9 mouse cellular contexts compared by ENCODE assay signal in the genomic region with DNA sequence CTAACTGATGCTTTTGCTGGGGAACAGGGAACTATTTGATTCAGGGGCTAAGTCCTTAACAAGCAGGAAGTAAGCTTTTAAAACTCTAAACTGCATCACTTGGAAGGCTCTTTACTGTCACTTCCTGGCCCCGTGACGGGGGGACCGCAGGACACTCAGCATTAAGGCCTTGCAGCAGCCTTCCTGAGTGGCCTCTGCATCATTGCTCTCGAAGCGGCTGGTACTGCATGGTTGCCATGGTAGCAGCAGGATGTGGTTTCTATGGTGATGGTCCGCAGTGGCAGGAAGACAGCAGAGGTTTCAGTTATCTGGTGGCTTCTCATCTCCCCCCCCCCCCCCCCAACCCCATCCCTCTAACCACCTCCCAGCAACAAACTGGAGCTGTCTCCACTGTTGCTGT.
A peak's percentile ranks its signal among the peaks of the same experiment; 100 is the strongest.
DNase-seq lines count a peak whose midpoint lies in the region; ATAC-seq and TF ChIP-seq lines count a peak whose summit lies in the region.
"Had no signal": no experiment of that assay in that cellular context is flagged by ENCODE, and none has a peak within 500 bp of the region (broad histone marks: within the 10 kb centered on the region; RNA-seq: fewer than 3 reads in every experiment).

No protein-coding gene starts in this region.

- intact Hi-C loops in gastrocnemius, adult 2 months (cut with DNase I), result no loop called here

- H3K27me3 ChIP-seq in embryonic facial prominence, embryonic 11.5 days (ENCODE audit: control insufficient read depth, insufficient read depth, low read length), result no peaks in the 10 kb centered on the region
- H3K27me3 ChIP-seq in intestine, embryonic 15.5 days (replicated peaks), result no peaks in the 10 kb centered on the region
- no peaks in the 10 kb centered on the region for H3K27me3 ChIP-seq in midbrain, embryonic 13.5 days
- no peaks in the 10 kb centered on the region for H3K27me3 ChIP-seq in heart, embryonic 12.5 days (replicated peaks)
- H3K27me3 ChIP-seq: heart, embryonic 15.5 days had no signal

- ATAC-seq in embryonic facial prominence, embryonic 11.5 days (replicated peaks; ENCODE audit: insufficient number of reproducible peaks, low FRiP score, low TSS enrichment, low read depth), result peak; percentile 24; the same call in 1 of the 2 replicates
- peak; percentile 14; the same call in 1 of the 2 replicates for ATAC-seq in intestine, embryonic 15.5 days
- ATAC-seq in midbrain, embryonic 13.5 days, result peak; percentile 92
- ATAC-seq in heart, embryonic 12.5 days (ENCODE audit: insufficient number of reproducible peaks, low FRiP score), result no peak

- no peak overlapping the region for H3K4me3 ChIP-seq in embryonic facial prominence, embryonic 11.5 days (ENCODE audit: low read depth, low read length)
- H3K4me3 ChIP-seq in intestine, embryonic 15.5 days (replicated peaks), result no peak overlapping the region
- H3K4me3 ChIP-seq in midbrain, embryonic 13.5 days (replicated peaks), result 0 out of 2 replicates have a peak overlapping the region, but pooled peaks have one; percentile 2
- H3K4me3 ChIP-seq in gastrocnemius, adult 2 months, result no peak overlapping the region
- H3K4me3 ChIP-seq in heart, embryonic 12.5 days, result no peak overlapping the region
- H3K4me3 ChIP-seq: heart, embryonic 15.5 days had no signal

- H3K36me3 ChIP-seq in embryonic facial prominence, embryonic 11.5 days (replicated peaks; ENCODE audit: control insufficient read depth, insufficient read depth, low read depth, low read length), result no peaks in the 10 kb centered on the region
- peaks cover 6% of the 10 kb centered on the region; the same call in 1 of the 2 replicates for H3K36me3 ChIP-seq in intestine, embryonic 15.5 days
- no peaks in the 10 kb centered on the region for H3K36me3 ChIP-seq in midbrain, embryonic 13.5 days
- H3K36me3 ChIP-seq in heart, embryonic 12.5 days, result 0 out of 2 replicates have a peak, but pooled peaks cover 2% of the 10 kb centered on the region
- H3K36me3 ChIP-seq: heart, embryonic 15.5 days had no signal

- no peak for TF ChIP-seq CTCF in gastrocnemius, adult 2 months (IDR thresholded peaks at IDR 0.05)

- peak; percentile 92 for DNase-seq in CD4-positive, CD25-positive, alpha-beta regulatory T cell, adult 2 months (ENCODE audit: low read depth, low spot score)
- peak; percentile 51 for DNase-seq in embryonic facial prominence, embryonic 11.5 days (ENCODE audit: low spot score)
- peak; percentile 73 to 76 for DNase-seq in spleen, postnatal 36 days (ENCODE audit: low spot score in 2 of 2)
- DNase-seq in gastrocnemius, adult 2 months, result no peak
- DNase-seq in heart, adult 18-20 months, result no peak

- no peak overlapping the region for H3K9ac ChIP-seq in embryonic facial prominence, embryonic 11.5 days (replicated peaks; ENCODE audit: low read length)
- no peak overlapping the region for H3K9ac ChIP-seq in intestine, embryonic 15.5 days
- peak overlapping the region; percentile 21; the same call in 1 of the 2 replicates for H3K9ac ChIP-seq in midbrain, embryonic 13.5 days (replicated peaks)
- no peak overlapping the region for H3K9ac ChIP-seq in heart, embryonic 12.5 days
- H3K9ac ChIP-seq: heart, embryonic 15.5 days had no signal

- no peak overlapping the region for H3K4me2 ChIP-seq in embryonic facial prominence, embryonic 11.5 days (ENCODE audit: low read depth, low read length)
- 0 out of 2 replicates have a peak overlapping the region, but pooled peaks have one; percentile 17 for H3K4me2 ChIP-seq in intestine, embryonic 15.5 days (replicated peaks)
- peak overlapping the region; percentile 49 for H3K4me2 ChIP-seq in midbrain, embryonic 13.5 days (replicated peaks)
- H3K4me2 ChIP-seq in heart, embryonic 12.5 days, result no peak overlapping the region
- H3K4me2 ChIP-seq: heart, embryonic 15.5 days had no signal

- no peaks in the 10 kb centered on the region; the same call in none of the 2 replicates for H3K4me1 ChIP-seq in embryonic facial prominence, embryonic 11.5 days (ENCODE audit: control insufficient read depth, insufficient read depth, low read length)
- peaks cover 36% of the 10 kb centered on the region for H3K4me1 ChIP-seq in intestine, embryonic 15.5 days (replicated peaks)
- peaks cover 65% of the 10 kb centered on the region for H3K4me1 ChIP-seq in midbrain, embryonic 13.5 days (replicated peaks)
- peaks cover 22% of the 10 kb centered on the region for H3K4me1 ChIP-seq in heart, embryonic 12.5 days (replicated peaks)

- WGBS in embryonic facial prominence, embryonic 11.5 days, result 47% methylated on average over 6 of the region's 6 CpGs
- WGBS in intestine, embryonic 15.5 days, result 48% methylated on average over 6 of the region's 6 CpGs
- 13% methylated on average over 6 of the region's 6 CpGs for WGBS in midbrain, embryonic 13.5 days
- WGBS in heart, embryonic 12.5 days, result 70% methylated on average over 6 of the region's 6 CpGs

- no peaks in the 10 kb centered on the region for H3K9me3 ChIP-seq in embryonic facial prominence, embryonic 11.5 days (replicated peaks; ENCODE audit: control insufficient read depth, low read length)
- H3K9me3 ChIP-seq in intestine, embryonic 15.5 days, result no peaks in the 10 kb centered on the region
- no peaks in the 10 kb centered on the region for H3K9me3 ChIP-seq in midbrain, embryonic 13.5 days
- no peaks in the 10 kb centered on the region for H3K9me3 ChIP-seq in heart, embryonic 12.5 days (replicated peaks)
- H3K9me3 ChIP-seq: heart, embryonic 15.5 days had no signal

- H3K27ac ChIP-seq in embryonic facial prominence, embryonic 11.5 days (replicated peaks; ENCODE audit: low read depth, low read length), result no peak overlapping the region
- H3K27ac ChIP-seq in intestine, embryonic 15.5 days, result peak overlapping the region; percentile 29; the same call in 1 of the 2 replicates
- H3K27ac ChIP-seq in midbrain, embryonic 13.5 days, result peak overlapping the region; percentile 90
- no peak overlapping the region for H3K27ac ChIP-seq in gastrocnemius, adult 2 months
- H3K27ac ChIP-seq in heart, embryonic 12.5 days (ENCODE audit: poor library complexity, severe bottlenecking), result no peak overlapping the region
- H3K27ac ChIP-seq: heart, embryonic 15.5 days had no signal

Comparison
In these comparisons a context has a peak if more than half of its experiments do, and no peak if none do; other contexts are left out.
1. DNase-seq: peak in CD4-positive, CD25-positive, alpha-beta regulatory T cell, adult 2 months (single experiment), embryonic facial prominence, embryonic 11.5 days (single experiment) and spleen, postnatal 36 days (2 of 2); none in gastrocnemius, adult 2 months (single experiment) and heart, adult 18-20 months (0 of 2).
2. H3K27ac ChIP-seq: peak in intestine, embryonic 15.5 days (single experiment) and midbrain, embryonic 13.5 days (single experiment); none in embryonic facial prominence, embryonic 11.5 days (single experiment), gastrocnemius, adult 2 months (single experiment) and heart, embryonic 12.5 days (single experiment).
3. H3K4me2 ChIP-seq: peak in intestine, embryonic 15.5 days (single experiment) and midbrain, embryonic 13.5 days (single experiment); none in embryonic facial prominence, embryonic 11.5 days (single experiment) and heart, embryonic 12.5 days (single experiment).